Mouse (Mus musculus) liver, adult 2 months (tissue): ENCODE data around the gene Arrdc5.

Source experiments
- CTCF ChIP-seq: fragments of 200-500 bp; IDR thresholded peaks from 2 replicates; pipeline ENCODE4 v1.5.1; 2011; ENCODE audit warnings: low read depth, low read length, control low read depth
- POLR2A ChIP-seq: fragments of 200-500 bp; IDR thresholded peaks from 2 replicates; pipeline ENCODE4 v1.6.1; 2011; ENCODE audit warnings: low read length, control low read depth; ENCODE audit not compliant: insufficient read depth; ENCODE audit errors: extremely low read depth

GRCm38 (mm10) chr17:56294241-56294640 lies 5.8 kb downstream of the Arrdc5 start:
- TF ChIP-seq CTCF (no peak), POLR2A (no peak)
